Mouse (Mus musculus) NIH3T3 (cell line): ENCODE data around the gene Elmod1.

Source experiments
- DNase-seq: peaks from one replicate; pipeline ENCODE4 v3.0.0-alpha.2; 2012; ENCODE audit warnings: low read depth

Gene Elmod1

GRCm38 (mm10) chr9:53906798-53907197, 68.3 kb downstream of the Elmod1 start:
- no peak for DNase-seq

GRCm38 (mm10) chr9:53905418-53905817, 69.7 kb downstream of the Elmod1 start:
- DNase-seq, result peak; percentile 19

GRCm38 (mm10) chr9:53903215-53903842, 71.8 kb downstream of the Elmod1 start:
- no peak for DNase-seq

- no peak for DNase-seq
These were observed 75.3 kb downstream of the Elmod1 start for GRCm38 (mm10) chr9:53899836-53900235.

- DNase-seq, result no peak
These were observed 79.3 kb downstream of the Elmod1 start for GRCm38 (mm10) chr9:53895827-53896226.

- peak; percentile 13 for DNase-seq
These were observed 85.0 kb downstream of the Elmod1 start for GRCm38 (mm10) chr9:53890075-53890474.

- DNase-seq, result no peak
These were observed 91.4 kb downstream of the Elmod1 start for GRCm38 (mm10) chr9:53883588-53884280.

- DNase-seq, result no peak
These were observed 97.7 kb downstream of the Elmod1 start for GRCm38 (mm10) chr9:53877423-53877822.

- DNase-seq, result no peak
These were observed 101.9 kb downstream of the Elmod1 start for GRCm38 (mm10) chr9:53873239-53873638.
